Mouse (Mus musculus) cerebellum, adult 2 months (tissue): ENCODE results near the gene Antxr2.

Source experiments
- CTCF ChIP-seq: fragments of 200-500 bp; IDR thresholded peaks from 2 replicates; pipeline ENCODE4 v1.5.1; 2011; ENCODE audit warnings: low read depth, mild to moderate bottlenecking, control low read depth, low read length, moderate library complexity, borderline replicate concordance; ENCODE audit not compliant: insufficient read depth
- POLR2A ChIP-seq: fragments of 200-500 bp; IDR thresholded peaks from 2 replicates; pipeline ENCODE4 v1.6.1; 2011; ENCODE audit warnings: low read length, control low read depth, borderline replicate concordance; ENCODE audit not compliant: insufficient read depth

GRCm38 (mm10) chr5:97914890-97915289 is 116.0 kb downstream of the Antxr2 start:
- TF ChIP-seq POLR2A = no peak
- no peak for TF ChIP-seq CTCF
